Mouse (Mus musculus): ENCODE results near the gene Clec12b.
A peak's percentile ranks its signal among the peaks of the same experiment; 100 is the strongest.

Gene Clec12b

GRCm38 (mm10) chr6:129385774-129386173 lies at the start of gene Clec12b:
Gene Clec12b (minus strand): TSS chr6:129385874.
- DNase-seq (ENCODE audit: low read depth, low spot score), result no peak

- DNase-seq (ENCODE audit: low read depth, low spot score), result no peak
These were observed 48.6 kb upstream of the Clec12b start for GRCm38 (mm10) chr6:129434239-129434638.

- no peak for DNase-seq (ENCODE audit: low read depth, low spot score)
These were observed 41.6 kb upstream of the Clec12b start for GRCm38 (mm10) chr6:129427281-129427680.

- no peak for DNase-seq (ENCODE audit: low read depth, low spot score)
These were observed 40.1 kb upstream of the Clec12b start for GRCm38 (mm10) chr6:129425812-129426211.

GRCm38 (mm10) chr6:129425217-129425616 lies 39.5 kb upstream of the Clec12b start:
- DNase-seq (ENCODE audit: low read depth, low spot score), result no peak

- DNase-seq (ENCODE audit: low read depth, low spot score), result peak; percentile 81
These were observed 38.0 kb upstream of the Clec12b start for GRCm38 (mm10) chr6:129423734-129424072.

GRCm38 (mm10) chr6:129423040-129423733 lies 37.5 kb upstream of the Clec12b start:
- peak; percentile 1 for DNase-seq (ENCODE audit: low read depth, low spot score)

- DNase-seq (ENCODE audit: low read depth, low spot score), result no peak
These were observed 36.6 kb upstream of the Clec12b start for GRCm38 (mm10) chr6:129422311-129422710.

- no peak for DNase-seq (ENCODE audit: low read depth, low spot score)
These were observed 28.5 kb upstream of the Clec12b start for GRCm38 (mm10) chr6:129414177-129414576.

- no peak for DNase-seq (ENCODE audit: low read depth, low spot score)
These were observed 22.9 kb upstream of the Clec12b start, which contains the start of gene Clec9a for GRCm38 (mm10) chr6:129408562-129408961. Gene Clec9a (plus strand): TSS chr6:129408862.

- DNase-seq (ENCODE audit: low read depth, low spot score), result no peak
These were observed 21.6 kb upstream of the Clec12b start for GRCm38 (mm10) chr6:129407324-129407723.

GRCm38 (mm10) chr6:129405999-129406398 lies 20.3 kb upstream of the Clec12b start:
- no peak for DNase-seq (ENCODE audit: low read depth, low spot score)

GRCm38 (mm10) chr6:129403391-129403790 lies 17.7 kb upstream of the Clec12b start:
- no peak for DNase-seq (ENCODE audit: low read depth, low spot score)

GRCm38 (mm10) chr6:129402404-129402803 lies 16.7 kb upstream of the Clec12b start:
- no peak for DNase-seq (ENCODE audit: low read depth, low spot score)

- no peak for DNase-seq (ENCODE audit: low read depth, low spot score)
These were observed 14.3 kb upstream of the Clec12b start for GRCm38 (mm10) chr6:129399945-129400344.

- no peak for DNase-seq (ENCODE audit: low read depth, low spot score)
These were observed 11.3 kb upstream of the Clec12b start, which contains the start of gene Clec1b for GRCm38 (mm10) chr6:129396997-129397396. Gene Clec1b (plus strand): TSS chr6:129397297.

GRCm38 (mm10) chr6:129393732-129394131 lies 8.1 kb upstream of the Clec12b start:
- no peak for DNase-seq (ENCODE audit: low read depth, low spot score)

GRCm38 (mm10) chr6:129393087-129393720 lies 7.5 kb upstream of the Clec12b start:
- DNase-seq (ENCODE audit: low read depth, low spot score), result no peak

GRCm38 (mm10) chr6:129385000-129385399 lies 674 bp downstream of the Clec12b start:
- no peak for DNase-seq (ENCODE audit: low read depth, low spot score)

- no peak for DNase-seq (ENCODE audit: low read depth, low spot score)
These were observed 2.2 kb downstream of the Clec12b start for GRCm38 (mm10) chr6:129383466-129383865.

GRCm38 (mm10) chr6:129381736-129382135 lies 3.9 kb downstream of the Clec12b start:
- DNase-seq (ENCODE audit: low read depth, low spot score), result no peak

- no peak for DNase-seq (ENCODE audit: low read depth, low spot score)
These were observed 5.2 kb downstream of the Clec12b start for GRCm38 (mm10) chr6:129380454-129380853.

- no peak for DNase-seq (ENCODE audit: low read depth, low spot score)
These were observed 10.7 kb downstream of the Clec12b start for GRCm38 (mm10) chr6:129374937-129375471.
